Mouse (Mus musculus): ENCODE measurements at regions not wholly inside any gene's neighbourhood (a gene's known extent, or its start where the extent isn't known, plus 50 kb on each side); places are given as distances from the start of the nearest gene placed in this dataset.
"Not testable (repeated sequence)": the region's sequence is repeated elsewhere in the genome, so short reads cannot be mapped to it uniquely, and the experiment has no call there.

GRCm38 (mm10) chr10:118598497-118598896, 157.7 kb downstream of the Ifng start:
- no peak for ATAC-seq (ENCODE audit: extremely low read depth, insufficient number of reproducible peaks, low FRiP score, poor library complexity, severe bottlenecking)

- ATAC-seq (ENCODE audit: extremely low read depth, insufficient number of reproducible peaks, low FRiP score, poor library complexity, severe bottlenecking), result 0 out of 2 replicates have a peak, but pooled peaks have one; percentile 1
Measured at GRCm38 (mm10) chr10:118599197-118599596, 158.4 kb downstream of the Ifng start.

GRCm38 (mm10) chr10:118599610-118600009, 158.8 kb downstream of the Ifng start:
- ATAC-seq (ENCODE audit: extremely low read depth, insufficient number of reproducible peaks, low FRiP score, poor library complexity, severe bottlenecking), result peak; percentile 60; the same call in 1 of the 2 replicates

- no peak for ATAC-seq (ENCODE audit: extremely low read depth, insufficient number of reproducible peaks, low FRiP score, poor library complexity, severe bottlenecking)
Measured at GRCm38 (mm10) chr10:118602922-118603321, 162.1 kb downstream of the Ifng start.

- ATAC-seq (ENCODE audit: extremely low read depth, insufficient number of reproducible peaks, low FRiP score, poor library complexity, severe bottlenecking), result no peak
Measured at GRCm38 (mm10) chr10:118603857-118604414, 163.1 kb downstream of the Ifng start.

- ATAC-seq (ENCODE audit: extremely low read depth, insufficient number of reproducible peaks, low FRiP score, poor library complexity, severe bottlenecking), result no peak
Measured at GRCm38 (mm10) chr10:118605156-118605821, 164.4 kb downstream of the Ifng start.

GRCm38 (mm10) chr10:118607418-118607817, 166.6 kb downstream of the Ifng start:
- no peak for ATAC-seq (ENCODE audit: extremely low read depth, insufficient number of reproducible peaks, low FRiP score, poor library complexity, severe bottlenecking)

GRCm38 (mm10) chr10:118608376-118609145, 167.7 kb downstream of the Ifng start:
- ATAC-seq (ENCODE audit: extremely low read depth, insufficient number of reproducible peaks, low FRiP score, poor library complexity, severe bottlenecking), result no peak

GRCm38 (mm10) chr10:118609157-118609556, 168.3 kb downstream of the Ifng start:
- ATAC-seq (ENCODE audit: extremely low read depth, insufficient number of reproducible peaks, low FRiP score, poor library complexity, severe bottlenecking), result no peak

- ATAC-seq (ENCODE audit: extremely low read depth, insufficient number of reproducible peaks, low FRiP score, poor library complexity, severe bottlenecking), result no peak
Measured at GRCm38 (mm10) chr10:118610868-118611461, 170.1 kb downstream of the Ifng start.

- no peak for ATAC-seq (ENCODE audit: extremely low read depth, insufficient number of reproducible peaks, low FRiP score, poor library complexity, severe bottlenecking)
Measured at GRCm38 (mm10) chr10:118612091-118612490, 171.2 kb downstream of the Ifng start.

- no peak for ATAC-seq (ENCODE audit: extremely low read depth, insufficient number of reproducible peaks, low FRiP score, poor library complexity, severe bottlenecking)
Measured at GRCm38 (mm10) chr10:118613056-118613695, 172.3 kb downstream of the Ifng start.

- ATAC-seq (ENCODE audit: extremely low read depth, insufficient number of reproducible peaks, low FRiP score, poor library complexity, severe bottlenecking), result no peak
Measured at GRCm38 (mm10) chr10:118614251-118614865, 173.5 kb downstream of the Ifng start.

GRCm38 (mm10) chr10:118615131-118616020, 174.5 kb downstream of the Ifng start:
- no peak for ATAC-seq (ENCODE audit: extremely low read depth, insufficient number of reproducible peaks, low FRiP score, poor library complexity, severe bottlenecking)

- ATAC-seq (ENCODE audit: extremely low read depth, insufficient number of reproducible peaks, low FRiP score, poor library complexity, severe bottlenecking), result no peak
Measured at GRCm38 (mm10) chr10:118616031-118616615, 175.3 kb downstream of the Ifng start.

GRCm38 (mm10) chr10:118617291-118618044, 176.6 kb downstream of the Ifng start:
- ATAC-seq (ENCODE audit: extremely low read depth, insufficient number of reproducible peaks, low FRiP score, poor library complexity, severe bottlenecking), result no peak

GRCm38 (mm10) chr10:118618251-118618650, 177.4 kb downstream of the Ifng start:
- not testable (repeated sequence) for ATAC-seq (ENCODE audit: extremely low read depth, insufficient number of reproducible peaks, low FRiP score, poor library complexity, severe bottlenecking)
